Mouse (Mus musculus): Measurements from ENCODE around the gene Pttg1ip. TPM values are rescaled to one million over a fixed set of nuclear protein-coding genes. Genes with fewer than 3 reads are reported as not detected.

The Pttg1ip gene
- polyA plus RNA-seq, 1 experiment from 2014 or later, result 112 TPM

GRCm38 (mm10) chr10:77636234-77636922 lies 54.9 kb downstream of the Pttg1ip start:
- Histone ChIP-seq H3K27me3 (ENCODE audit: insufficient read depth, low read length) (no peaks in the 10 kb centered on the region), H3K4me2 (no peak overlapping the region), H3K27ac (ENCODE audit: low read depth) (no peak overlapping the region), H3K4me3 (ENCODE audit: low read depth, low read length) (no peak overlapping the region), H3K36me3 (ENCODE audit: insufficient read depth) (peaks cover 74% of the 10 kb centered on the region), H3K9me3 (ENCODE audit: low read depth, low read length) (no peaks in the 10 kb centered on the region), H3K9ac (no peak overlapping the region), H3K4me1 (ENCODE audit: insufficient read depth) (0 out of 2 replicates have a peak, but pooled peaks cover 4% of the 10 kb centered on the region)
- ATAC-seq (ENCODE audit: insufficient read depth), result no peak
- WGBS, result 86% methylated on average over 7 of the region's 7 CpGs
- no peak for TF ChIP-seq CTCF (IDR thresholded peaks at IDR 0.05; ENCODE audit: low read depth)
- no peak for DNase-seq

GRCm38 (mm10) chr10:77638956-77639355 lies 57.4 kb downstream of the Pttg1ip start:
- Histone ChIP-seq H3K4me1 (ENCODE audit: insufficient read depth) (0 out of 2 replicates have a peak, but pooled peaks cover 4% of the 10 kb centered on the region), H3K27me3 (ENCODE audit: insufficient read depth, low read length) (no peaks in the 10 kb centered on the region), H3K36me3 (ENCODE audit: insufficient read depth) (peaks cover 74% of the 10 kb centered on the region), H3K4me3 (ENCODE audit: low read depth, low read length) (no peak overlapping the region), H3K4me2 (no peak overlapping the region), H3K9ac (no peak overlapping the region), H3K27ac (ENCODE audit: low read depth) (no peak overlapping the region; the same call in 1 of the 2 replicates), H3K9me3 (ENCODE audit: low read depth, low read length) (no peaks in the 10 kb centered on the region)
- ATAC-seq (ENCODE audit: insufficient read depth) (no peak), DNase-seq (no peak)
- 80% methylated on average over 6 of the region's 6 CpGs for WGBS
- TF ChIP-seq CTCF (IDR thresholded peaks at IDR 0.05; ENCODE audit: low read depth), result no peak

- no peak for TF ChIP-seq CTCF (IDR thresholded peaks at IDR 0.05; ENCODE audit: low read depth)
- peaks cover 78% of the 10 kb centered on the region for H3K36me3 ChIP-seq (ENCODE audit: insufficient read depth)
Observed at GRCm38 (mm10) chr10:77643160-77643559, 61.6 kb downstream of the Pttg1ip start.

GRCm38 (mm10) chr10:77645571-77645970 lies 64.1 kb downstream of the Pttg1ip start:
- WGBS, result 85% methylated on average over 5 of the region's 5 CpGs
- H3K4me3 ChIP-seq (ENCODE audit: low read depth, low read length), result no peak overlapping the region
- TF ChIP-seq CTCF (IDR thresholded peaks at IDR 0.05; ENCODE audit: low read depth), result no peak
- no peak for ATAC-seq (ENCODE audit: insufficient read depth)
- no peak overlapping the region for H3K27ac ChIP-seq (ENCODE audit: low read depth)
- no peaks in the 10 kb centered on the region for H3K27me3 ChIP-seq (ENCODE audit: insufficient read depth, low read length)
- H3K4me1 ChIP-seq (ENCODE audit: insufficient read depth), result no peaks in the 10 kb centered on the region
- H3K36me3 ChIP-seq (ENCODE audit: insufficient read depth), result peaks cover 60% of the 10 kb centered on the region
- no peak for DNase-seq
- no peak overlapping the region for H3K9ac ChIP-seq
- no peaks in the 10 kb centered on the region for H3K9me3 ChIP-seq (ENCODE audit: low read depth, low read length)
- no peak overlapping the region for H3K4me2 ChIP-seq

More at GRCm38 (mm10) chr10:77643160-77643559, 61.6 kb downstream of the Pttg1ip start:
- H3K27me3 ChIP-seq (ENCODE audit: insufficient read depth, low read length), result no peaks in the 10 kb centered on the region
- no peaks in the 10 kb centered on the region for H3K9me3 ChIP-seq (ENCODE audit: low read depth, low read length)
- H3K9ac ChIP-seq, result no peak overlapping the region
- WGBS, result 65% methylated on average over 7 of the region's 7 CpGs
- H3K4me3 ChIP-seq (ENCODE audit: low read depth, low read length), result no peak overlapping the region
- H3K27ac ChIP-seq (ENCODE audit: low read depth), result no peak overlapping the region
- ATAC-seq (ENCODE audit: insufficient read depth) (no peak), DNase-seq (no peak)
- H3K4me1 ChIP-seq (ENCODE audit: insufficient read depth), result no peaks in the 10 kb centered on the region
- H3K4me2 ChIP-seq, result no peak overlapping the region

- no peak for TF ChIP-seq CTCF (IDR thresholded peaks at IDR 0.05; ENCODE audit: low read depth)
- no peak for ATAC-seq (ENCODE audit: insufficient read depth)
Observed at GRCm38 (mm10) chr10:77647461-77647860, 65.9 kb downstream of the Pttg1ip start.

GRCm38 (mm10) chr10:77647901-77648300 lies 66.4 kb downstream of the Pttg1ip start:
- H3K27ac ChIP-seq (ENCODE audit: low read depth), result no peak overlapping the region
- no peak for DNase-seq
- H3K4me1 ChIP-seq (ENCODE audit: insufficient read depth), result no peaks in the 10 kb centered on the region
- ATAC-seq (ENCODE audit: insufficient read depth), result no peak
- H3K27me3 ChIP-seq (ENCODE audit: insufficient read depth, low read length), result no peaks in the 10 kb centered on the region
- no peaks in the 10 kb centered on the region for H3K9me3 ChIP-seq (ENCODE audit: low read depth, low read length)
- WGBS, result 79% methylated on average over 8 of the region's 8 CpGs
- no peak overlapping the region for H3K4me3 ChIP-seq (ENCODE audit: low read depth, low read length)
- no peak for TF ChIP-seq CTCF (IDR thresholded peaks at IDR 0.05; ENCODE audit: low read depth)
- H3K36me3 ChIP-seq (ENCODE audit: insufficient read depth), result peaks cover 38% of the 10 kb centered on the region
- no peak overlapping the region for H3K4me2 ChIP-seq
- H3K9ac ChIP-seq, result no peak overlapping the region

More at GRCm38 (mm10) chr10:77647461-77647860, 65.9 kb downstream of the Pttg1ip start:
- Histone ChIP-seq H3K9ac (no peak overlapping the region), H3K4me2 (no peak overlapping the region), H3K36me3 (ENCODE audit: insufficient read depth) (peaks cover 43% of the 10 kb centered on the region), H3K27ac (ENCODE audit: low read depth) (no peak overlapping the region), H3K4me1 (ENCODE audit: insufficient read depth) (no peaks in the 10 kb centered on the region), H3K27me3 (ENCODE audit: insufficient read depth, low read length) (no peaks in the 10 kb centered on the region), H3K4me3 (ENCODE audit: low read depth, low read length) (no peak overlapping the region), H3K9me3 (ENCODE audit: low read depth, low read length) (no peaks in the 10 kb centered on the region)
- WGBS, result 82% methylated on average over 1 of the region's 1 CpGs
- DNase-seq, result no peak

MicroRNAs within 50 kb of the gene (microRNA counts, 519-probe panel; counts per million panel counts)
- microRNA mmu-miR-1930, result 30.5 counts per million

Small RNA genes lying within 50 kb of the gene (microRNA-seq; reads per million reads assigned to microRNA genes)
- gene Mir1930 (ENCODE audit: borderline number of aligned reads), result 15.9 reads per million, percentile 29 among the genes with 10 or more reads in this experiment

Other genes starting within 250 kb of the Pttg1ip start
- 38.9 and 49.1 TPM in 2 replicates for gene Adarb1, start 163.4 kb upstream of the Pttg1ip start, polyA plus RNA-seq (2014; fragmentation: Nextera tagmentation; extraction: Ambion mirVana)
- gene Fam207a, start 65.9 kb upstream of the Pttg1ip start, polyA plus RNA-seq (2014; fragmentation: Nextera tagmentation; extraction: Ambion mirVana), result 38.4 and 43.8 TPM in 2 replicates
- 2.0 and 3.0 TPM in 2 replicates for gene Itgb2, start 51.5 kb upstream of the Pttg1ip start, polyA plus RNA-seq (2014; fragmentation: Nextera tagmentation; extraction: Ambion mirVana)
- gene Sumo3, start 24.4 kb downstream of the Pttg1ip start, polyA plus RNA-seq (2014; fragmentation: Nextera tagmentation; extraction: Ambion mirVana), result 329 and 337 TPM in 2 replicates
- 3.0 and 3.5 TPM in 2 replicates for gene Gm49325, start 24.5 kb downstream of the Pttg1ip start, polyA plus RNA-seq (2014; fragmentation: Nextera tagmentation; extraction: Ambion mirVana)
- 47.9 and 50.9 TPM in 2 replicates for gene Ube2g2, start 40.6 kb downstream of the Pttg1ip start, polyA plus RNA-seq (2014; fragmentation: Nextera tagmentation; extraction: Ambion mirVana)
- gene Tspear, start 104.8 kb downstream of the Pttg1ip start, polyA plus RNA-seq (2014; fragmentation: Nextera tagmentation; extraction: Ambion mirVana), result 0.11 and 0.22 TPM in 2 replicates
- not detected in 2 replicates for gene Gm19402, start 109.0 kb downstream of the Pttg1ip start, polyA plus RNA-seq (2014; fragmentation: Nextera tagmentation; extraction: Ambion mirVana)
- gene Gm9508, start 115.5 kb downstream of the Pttg1ip start, polyA plus RNA-seq (2014; fragmentation: Nextera tagmentation; extraction: Ambion mirVana), result not detected in 2 replicates
- gene Gm10272, start 124.9 kb downstream of the Pttg1ip start, polyA plus RNA-seq (2014; fragmentation: Nextera tagmentation; extraction: Ambion mirVana), result not detected in 2 replicates
- not detected in 2 replicates for gene Gm10024, start 129.7 kb downstream of the Pttg1ip start, polyA plus RNA-seq (2014; fragmentation: Nextera tagmentation; extraction: Ambion mirVana)
- not detected in 2 replicates for gene Gm10142, start 134.1 kb downstream of the Pttg1ip start, polyA plus RNA-seq (2014; fragmentation: Nextera tagmentation; extraction: Ambion mirVana)
- not detected in 2 replicates for gene Krtap12-1, start 138.9 kb downstream of the Pttg1ip start, polyA plus RNA-seq (2014; fragmentation: Nextera tagmentation; extraction: Ambion mirVana)
- gene Gm10100, start 144.8 kb downstream of the Pttg1ip start, polyA plus RNA-seq (2014; fragmentation: Nextera tagmentation; extraction: Ambion mirVana), result not detected in 2 replicates
- not detected in 2 replicates for gene Gm18596, start 160.9 kb downstream of the Pttg1ip start, polyA plus RNA-seq (2014; fragmentation: Nextera tagmentation; extraction: Ambion mirVana)
- gene Gm9736, start 169.6 kb downstream of the Pttg1ip start, polyA plus RNA-seq (2014; fragmentation: Nextera tagmentation; extraction: Ambion mirVana), result not detected in 2 replicates
- gene Gm3233, start 178.0 kb downstream of the Pttg1ip start, polyA plus RNA-seq (2014; fragmentation: Nextera tagmentation; extraction: Ambion mirVana), result not detected in 2 replicates
- not detected in 2 replicates for gene Gm3238, start 189.6 kb downstream of the Pttg1ip start, polyA plus RNA-seq (2014; fragmentation: Nextera tagmentation; extraction: Ambion mirVana)
- gene Gm7138, start 195.2 kb downstream of the Pttg1ip start, polyA plus RNA-seq (2014; fragmentation: Nextera tagmentation; extraction: Ambion mirVana), result not detected in 2 replicates
- gene Gm3250, start 200.8 kb downstream of the Pttg1ip start, polyA plus RNA-seq (2014; fragmentation: Nextera tagmentation; extraction: Ambion mirVana), result not detected in 2 replicates
- not detected in 2 replicates for gene Gm7137, start 206.5 kb downstream of the Pttg1ip start, polyA plus RNA-seq (2014; fragmentation: Nextera tagmentation; extraction: Ambion mirVana)
- not detected in 2 replicates for gene Gm9639, start 213.4 kb downstream of the Pttg1ip start, polyA plus RNA-seq (2014; fragmentation: Nextera tagmentation; extraction: Ambion mirVana)
- not detected in 2 replicates for gene Gm19668, start 217.4 kb downstream of the Pttg1ip start, polyA plus RNA-seq (2014; fragmentation: Nextera tagmentation; extraction: Ambion mirVana)
- not detected in 2 replicates for gene Gm9507, start 230.1 kb downstream of the Pttg1ip start, polyA plus RNA-seq (2014; fragmentation: Nextera tagmentation; extraction: Ambion mirVana)
- gene Gm2696, start 233.0 kb downstream of the Pttg1ip start, polyA plus RNA-seq (2014; fragmentation: Nextera tagmentation; extraction: Ambion mirVana), result not detected in 2 replicates
- not detected in 2 replicates for gene Krtap10-4, start 245.4 kb downstream of the Pttg1ip start, polyA plus RNA-seq (2014; fragmentation: Nextera tagmentation; extraction: Ambion mirVana)

Data from lung, embryonic 14.5 days (tissue).